Mouse (Mus musculus) bone marrow, adult 2 months (tissue): Measurements from ENCODE around the gene Ldhb.

Experiments used
- CTCF ChIP-seq: fragments of 200-500 bp; IDR thresholded peaks from 2 replicates; pipeline ENCODE4 v1.5.1; 2011; ENCODE audit warnings: low read length, control low read depth; ENCODE audit not compliant: control insufficient read depth, insufficient read depth
- POLR2A ChIP-seq: fragments of 200-500 bp; IDR thresholded peaks from 2 replicates; pipeline ENCODE4 v1.6.1; 2011; ENCODE audit warnings: low read depth, mild to moderate bottlenecking, control low read depth, low read length, borderline replicate concordance; ENCODE audit not compliant: control insufficient read depth

DNA sequence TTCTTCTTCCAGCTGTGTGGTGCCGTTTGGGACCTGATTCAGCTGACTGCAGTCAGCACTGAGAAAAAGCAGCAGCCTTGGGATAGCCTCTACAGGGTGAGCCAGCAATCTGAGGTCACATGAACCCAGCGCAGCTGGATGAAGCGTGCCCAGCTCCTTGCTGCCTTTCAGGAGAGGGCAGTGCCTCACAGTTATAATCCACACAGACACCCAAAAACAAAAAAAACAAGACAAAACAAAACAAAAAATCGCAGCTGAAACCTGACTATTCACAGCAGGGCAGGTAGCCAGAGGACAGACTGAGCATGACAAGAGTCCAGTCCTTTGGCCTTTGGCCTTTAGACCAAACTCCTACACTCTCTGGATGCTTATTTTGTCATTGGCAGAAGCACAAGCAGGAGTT lies 35.0 kb downstream of the Ldhb start, which contains the start of gene Gys2:
- no peak for TF ChIP-seq CTCF
- no peak for TF ChIP-seq POLR2A
